Comparison of ENCODE assay signal across 16 mouse cellular contexts in genomic region chr6:5930140-5930539, GRCm38 (mm10).
DNase-seq lines count a peak whose midpoint lies in the region; ATAC-seq and TF ChIP-seq lines count a peak whose summit lies in the region.
"Had no signal": no experiment of that assay in that cellular context is flagged by ENCODE, and none has a peak within 500 bp of the region (broad histone marks: within the 10 kb centered on the region; RNA-seq: fewer than 3 reads in every experiment).

No protein-coding gene starts in this region.

- peaks cover 5% of the 10 kb centered on the region; the same call in 1 of the 2 replicates for H3K4me1 ChIP-seq in forebrain, embryonic 14.5 days (ENCODE audit: control insufficient read depth, insufficient read depth, low read length)
- no peaks in the 10 kb centered on the region for H3K4me1 ChIP-seq in forebrain, embryonic 11.5 days (replicated peaks; ENCODE audit: control insufficient read depth, insufficient read depth, low read length)
- H3K4me1 ChIP-seq in midbrain, postnatal 0 days (ENCODE audit: insufficient read depth, low read length): no peaks in the 10 kb centered on the region
- no peaks in the 10 kb centered on the region for H3K4me1 ChIP-seq in midbrain, embryonic 13.5 days (replicated peaks)
- H3K4me1 ChIP-seq: heart, embryonic 12.5 days; liver, embryonic 15.5 days had no signal

- H3K4me2 ChIP-seq in forebrain, embryonic 14.5 days (ENCODE audit: low read length): no peak overlapping the region
- H3K4me2 ChIP-seq in forebrain, embryonic 11.5 days (ENCODE audit: low read depth, low read length, severe bottlenecking): no peak overlapping the region
- no peak overlapping the region for H3K4me2 ChIP-seq in midbrain, postnatal 0 days (ENCODE audit: low read depth, low read length, poor library complexity, severe bottlenecking)
- H3K4me2 ChIP-seq in midbrain, embryonic 13.5 days (replicated peaks): no peak overlapping the region
- H3K4me2 ChIP-seq: heart, embryonic 12.5 days; liver, embryonic 15.5 days; midbrain, embryonic 11.5 days had no signal

- H3K27me3 ChIP-seq in forebrain, embryonic 14.5 days (replicated peaks; ENCODE audit: control insufficient read depth, insufficient read depth, low read length): no peaks in the 10 kb centered on the region
- H3K27me3 ChIP-seq in forebrain, embryonic 11.5 days (ENCODE audit: control insufficient read depth, insufficient read depth, low read length): no peaks in the 10 kb centered on the region
- no peaks in the 10 kb centered on the region for H3K27me3 ChIP-seq in midbrain, postnatal 0 days (ENCODE audit: insufficient read depth, low read length)
- H3K27me3 ChIP-seq in midbrain, embryonic 13.5 days: no peaks in the 10 kb centered on the region
- H3K27me3 ChIP-seq: heart, embryonic 12.5 days; liver, embryonic 15.5 days had no signal

- H3K4me3 ChIP-seq in forebrain, embryonic 14.5 days (ENCODE audit: low read depth, low read length): no peak overlapping the region
- no peak overlapping the region for H3K4me3 ChIP-seq in forebrain, embryonic 11.5 days (ENCODE audit: low read depth, low read length)
- H3K4me3 ChIP-seq in midbrain, postnatal 0 days (ENCODE audit: low read depth, low read length): no peak overlapping the region
- no peak overlapping the region for H3K4me3 ChIP-seq in midbrain, embryonic 13.5 days (replicated peaks)
- H3K4me3 ChIP-seq: heart, embryonic 12.5 days; liver, embryonic 15.5 days had no signal

- WGBS in forebrain, embryonic 14.5 days: 69% methylated on average over 8 of the region's 8 CpGs
- WGBS in forebrain, embryonic 11.5 days: 92% methylated on average over 8 of the region's 8 CpGs
- 76% methylated on average over 8 of the region's 8 CpGs for WGBS in midbrain, postnatal 0 days
- WGBS in midbrain, embryonic 13.5 days: 85% methylated on average over 8 of the region's 8 CpGs

- peak; percentile 80 for ATAC-seq in forebrain, embryonic 14.5 days
- ATAC-seq in forebrain, embryonic 11.5 days (replicated peaks; ENCODE audit: low FRiP score): no peak
- no peak for ATAC-seq in midbrain, postnatal 0 days (ENCODE audit: low FRiP score)
- ATAC-seq in midbrain, embryonic 13.5 days: no peak

- H3K9ac ChIP-seq in forebrain, embryonic 14.5 days (ENCODE audit: low read length): no peak overlapping the region
- no peak overlapping the region for H3K9ac ChIP-seq in forebrain, embryonic 11.5 days (ENCODE audit: low read length)
- no peak overlapping the region for H3K9ac ChIP-seq in midbrain, postnatal 0 days (replicated peaks; ENCODE audit: low read length, poor library complexity, severe bottlenecking)
- no peak overlapping the region for H3K9ac ChIP-seq in midbrain, embryonic 13.5 days (replicated peaks)
- H3K9ac ChIP-seq: heart, embryonic 12.5 days; liver, embryonic 15.5 days had no signal

- peak; percentile 62 for DNase-seq in forebrain, embryonic 14.5 days (ENCODE audit: low spot score)
- DNase-seq in forebrain, embryonic 11.5 days (ENCODE audit: low spot score): no peak
- peak; percentile 24 for DNase-seq in midbrain, postnatal 0 days (ENCODE audit: low spot score)
- peak; percentile 45 for DNase-seq in layer of hippocampus, adult 9-11 months
- DNase-seq in right cerebral cortex, postnatal 4 days: peak; percentile 64
- no peak for DNase-seq in thymus, postnatal 36 days
- DNase-seq in thymus, adult 18-20 months: no peak
- DNase-seq: adrenal gland, postnatal 14 days; kidney, adult 11 months; kidney, postnatal 14 days; lung, postnatal 14 days had no signal

- H3K27ac ChIP-seq in forebrain, embryonic 14.5 days (ENCODE audit: low read depth, low read length): no peak overlapping the region
- no peak overlapping the region for H3K27ac ChIP-seq in forebrain, embryonic 11.5 days (ENCODE audit: low read depth, low read length)
- no peak overlapping the region for H3K27ac ChIP-seq in midbrain, postnatal 0 days (ENCODE audit: low read depth, low read length)
- no peak overlapping the region for H3K27ac ChIP-seq in midbrain, embryonic 13.5 days
- H3K27ac ChIP-seq: liver, embryonic 15.5 days; stomach, postnatal 0 days had no signal

- no peaks in the 10 kb centered on the region for H3K36me3 ChIP-seq in forebrain, embryonic 14.5 days (ENCODE audit: control insufficient read depth, insufficient read depth, low read length)
- H3K36me3 ChIP-seq in forebrain, embryonic 11.5 days (ENCODE audit: control insufficient read depth, insufficient read depth, low read length): no peaks in the 10 kb centered on the region
- H3K36me3 ChIP-seq in midbrain, postnatal 0 days (ENCODE audit: insufficient read depth, low read length): no peaks in the 10 kb centered on the region
- no peaks in the 10 kb centered on the region for H3K36me3 ChIP-seq in midbrain, embryonic 13.5 days
- H3K36me3 ChIP-seq: heart, embryonic 12.5 days; liver, embryonic 15.5 days had no signal

- no peak for TF ChIP-seq CTCF in midbrain, postnatal 0 days (IDR thresholded peaks at IDR 0.05)

- H3K9me3 ChIP-seq in forebrain, embryonic 14.5 days (replicated peaks; ENCODE audit: control insufficient read depth, low read length): no peaks in the 10 kb centered on the region
- no peaks in the 10 kb centered on the region for H3K9me3 ChIP-seq in forebrain, embryonic 11.5 days (ENCODE audit: control insufficient read depth, low read length)
- H3K9me3 ChIP-seq in midbrain, postnatal 0 days (ENCODE audit: low read length): no peaks in the 10 kb centered on the region
- no peaks in the 10 kb centered on the region for H3K9me3 ChIP-seq in midbrain, embryonic 13.5 days
- H3K9me3 ChIP-seq: heart, embryonic 12.5 days; liver, embryonic 15.5 days had no signal

Comparison
In these comparisons a context has a peak if more than half of its experiments do, and no peak if none do; other contexts are left out.
1. DNase-seq: peak in forebrain, embryonic 14.5 days (single experiment), midbrain, postnatal 0 days (single experiment), layer of hippocampus, adult 9-11 months (single experiment) and right cerebral cortex, postnatal 4 days (single experiment); none in forebrain, embryonic 11.5 days (single experiment), thymus, postnatal 36 days (0 of 2) and thymus, adult 18-20 months (0 of 2).